Mouse (Mus musculus): ENCODE results near the gene Pdik1l.

DNA sequence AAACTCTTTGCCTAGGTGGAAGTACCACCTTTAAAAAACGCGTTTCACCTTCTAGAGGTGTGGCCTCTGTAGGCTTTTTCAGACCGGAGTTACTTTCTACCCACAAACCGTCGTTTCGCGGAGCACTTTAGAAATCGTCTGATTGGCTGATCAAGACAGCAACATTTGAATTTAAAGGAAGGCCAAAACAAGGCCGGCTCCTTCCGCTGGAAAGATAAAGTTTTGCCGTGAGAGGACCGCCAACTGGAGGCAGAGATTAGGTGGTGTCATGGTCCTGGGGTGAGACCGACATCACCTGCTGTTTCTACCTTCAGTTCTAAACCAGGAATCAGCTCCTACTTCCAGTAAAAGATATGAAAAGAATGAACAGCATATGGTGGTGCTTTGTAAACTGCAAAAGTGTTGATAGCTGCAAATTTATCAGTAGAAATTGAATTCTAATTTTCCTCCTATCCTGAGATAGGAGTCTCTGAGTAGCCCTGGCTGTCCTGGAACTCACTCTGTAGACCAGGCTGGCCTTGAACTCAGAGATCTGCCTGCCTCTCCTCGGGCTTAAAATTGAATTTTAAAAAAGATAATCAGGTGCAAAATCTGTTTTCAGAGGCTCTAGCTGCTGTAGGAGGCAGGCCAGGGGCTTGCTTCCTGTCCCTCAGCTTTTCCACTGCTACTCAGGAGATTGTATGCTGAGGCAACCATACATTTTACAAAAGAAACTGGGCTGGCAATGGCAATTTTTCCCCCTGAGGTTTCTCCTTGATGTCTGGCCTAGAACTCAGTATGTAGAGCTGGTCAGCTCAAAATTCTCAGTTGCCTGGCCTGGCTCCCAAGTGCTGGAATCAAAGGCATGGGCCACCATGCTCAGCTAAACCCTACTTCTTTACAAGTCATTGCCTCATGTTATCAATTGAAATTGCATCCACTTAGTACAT lies 14.0 kb downstream of the Pdik1l start:
- TF ChIP-seq CTCF (IDR thresholded peaks at IDR 0.05; ENCODE audit: low read depth, low read length) (no peak), POLR2A (IDR thresholded peaks at IDR 0.05; ENCODE audit: borderline replicate concordance, low read depth, low read length) (no peak)

Data from bone marrow macrophage, adult 2 months (primary cell).